Mouse (Mus musculus): ENCODE results near the gene Fam171a1.

GRCm38 (mm10) chr2:3117855-3118202, 3.8 kb downstream of the Fam171a1 start:
- no peak for TF ChIP-seq GATA1 (IDR thresholded peaks at IDR 0.05; ENCODE audit: low read length)
- TF ChIP-seq TAL1 (IDR thresholded peaks at IDR 0.05; ENCODE audit: low read length): no peak
